Mouse (Mus musculus): ENCODE results near the gene Pop7.

Gene Pop7

DNA sequence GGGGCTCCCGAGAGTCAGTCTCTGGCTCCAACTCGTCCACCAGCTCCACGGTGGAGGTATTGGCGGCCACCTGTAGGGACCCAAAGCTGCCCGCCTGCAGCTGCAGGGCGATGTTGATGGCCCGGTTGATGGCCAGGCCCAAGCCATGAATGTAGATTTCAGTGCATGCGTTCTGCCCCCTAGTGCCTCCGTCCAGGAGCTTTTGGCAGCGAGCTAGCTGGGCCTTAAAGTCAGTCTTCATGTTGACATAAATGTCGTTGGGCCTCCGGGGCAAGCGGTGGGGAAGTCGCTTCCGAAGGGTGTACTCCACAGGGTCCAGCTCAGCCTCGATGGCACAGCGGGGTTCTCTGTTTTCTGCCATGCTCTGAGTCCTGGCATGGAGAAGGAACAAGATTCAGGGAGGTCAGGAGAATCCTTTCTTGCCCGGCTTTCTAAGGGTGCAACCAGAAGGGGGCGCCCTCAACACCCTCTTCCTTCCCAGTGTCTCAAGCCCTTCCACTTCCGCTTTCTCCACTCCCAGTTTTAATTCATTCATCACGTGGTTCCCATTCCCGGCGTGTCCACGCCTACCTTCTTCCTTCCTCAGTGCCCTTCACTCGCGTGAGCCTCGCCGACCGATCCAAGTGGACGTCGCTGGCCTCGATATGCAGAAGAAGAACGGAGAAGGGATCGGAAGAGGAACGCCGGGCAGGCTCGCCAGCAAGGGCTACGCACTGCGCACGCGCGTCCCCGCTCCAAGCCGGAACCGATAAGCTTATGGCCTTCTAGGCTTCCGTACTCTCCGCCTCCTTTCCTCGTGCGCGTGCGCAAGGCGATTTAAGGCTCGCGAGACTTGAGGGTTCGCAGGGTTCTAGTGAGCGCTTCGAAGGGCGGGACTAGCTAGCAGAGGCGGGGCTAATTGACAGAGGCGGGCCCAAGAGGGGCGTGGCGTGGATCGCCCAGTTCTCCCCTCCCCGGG lies at the start of gene Pop7:
Pop7 (minus strand) TSS at position 810 of the 958 bp plus-strand sequence.
- peak; percentile 100 for DNase-seq

DNA sequence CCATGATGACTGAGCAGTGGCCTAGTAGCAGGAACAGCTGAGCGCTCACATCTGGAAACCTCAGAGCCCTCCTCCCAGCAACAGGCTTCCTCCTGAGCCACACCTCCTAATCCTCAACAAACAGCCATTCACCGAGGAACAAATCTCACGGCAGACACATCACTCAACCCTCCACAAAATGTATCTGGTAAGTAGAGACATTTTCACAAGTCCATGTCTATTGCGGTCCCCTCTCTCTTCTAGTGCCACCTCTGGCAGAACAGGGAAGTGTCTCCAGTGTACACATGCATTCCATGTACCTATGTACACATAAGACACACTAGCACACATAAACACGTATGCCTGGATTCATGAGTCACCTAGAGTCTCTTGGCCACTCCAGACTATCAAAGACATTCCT lies 48.8 kb upstream of the Pop7 start:
- DNase-seq: no peak

DNA sequence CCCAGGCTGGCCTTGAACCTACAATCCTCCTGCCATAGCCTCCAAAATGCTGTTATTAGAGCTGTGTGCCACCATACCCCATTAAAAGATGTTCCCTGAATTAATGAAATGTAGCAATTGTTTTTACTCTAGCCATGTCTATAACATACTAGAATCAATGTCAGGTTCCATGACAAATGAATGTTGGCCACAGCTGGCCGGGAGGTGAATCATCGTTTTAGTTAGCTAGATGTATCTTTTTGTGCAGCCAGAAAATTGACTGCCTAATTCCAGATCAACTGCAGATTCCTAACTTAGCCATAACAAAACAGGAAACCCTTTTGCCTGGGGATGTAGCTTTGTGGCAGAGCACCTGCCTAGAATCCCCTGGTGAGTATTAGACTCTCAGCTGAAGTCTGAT lies 47.5 kb upstream of the Pop7 start:
- no peak for DNase-seq

DNA sequence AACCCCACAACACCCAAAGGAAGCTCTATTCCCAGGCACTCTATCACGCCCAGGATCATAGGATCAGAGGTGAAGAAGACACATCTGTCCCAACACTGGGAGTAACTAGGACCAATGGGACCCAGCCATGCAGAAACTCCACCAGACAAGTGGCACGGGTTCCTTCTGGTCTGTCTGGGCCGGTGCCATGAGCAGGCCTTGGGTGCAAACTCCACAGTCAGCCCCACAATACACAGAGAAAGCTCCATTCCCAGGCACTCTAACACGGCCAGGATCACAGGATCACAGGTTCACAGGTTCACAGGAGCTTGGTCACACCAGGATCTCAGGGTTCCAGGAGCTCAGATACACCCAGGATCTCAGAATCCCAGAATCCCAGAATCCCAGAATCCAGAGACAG lies 43.3 kb upstream of the Pop7 start:
- no peak for DNase-seq

DNA sequence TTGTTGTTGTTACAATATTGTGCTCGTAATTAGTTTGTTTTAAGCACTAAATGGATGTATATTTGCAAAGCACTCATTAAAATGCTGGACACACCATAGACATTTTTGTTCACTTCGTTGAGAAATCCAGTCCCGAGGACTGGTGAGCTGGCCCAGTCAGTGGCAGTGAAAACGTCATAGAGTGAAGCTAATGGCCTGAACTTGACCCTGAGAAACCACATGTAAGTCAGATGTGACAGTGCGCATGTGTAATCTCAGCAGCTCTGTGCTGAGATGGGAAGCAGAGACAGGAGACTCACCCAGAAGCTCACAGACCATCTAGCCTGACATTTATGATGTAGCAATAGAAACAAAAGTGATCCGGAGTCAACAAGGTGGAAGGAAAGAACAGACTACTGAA lies 42.6 kb upstream of the Pop7 start:
- no peak for DNase-seq

DNA sequence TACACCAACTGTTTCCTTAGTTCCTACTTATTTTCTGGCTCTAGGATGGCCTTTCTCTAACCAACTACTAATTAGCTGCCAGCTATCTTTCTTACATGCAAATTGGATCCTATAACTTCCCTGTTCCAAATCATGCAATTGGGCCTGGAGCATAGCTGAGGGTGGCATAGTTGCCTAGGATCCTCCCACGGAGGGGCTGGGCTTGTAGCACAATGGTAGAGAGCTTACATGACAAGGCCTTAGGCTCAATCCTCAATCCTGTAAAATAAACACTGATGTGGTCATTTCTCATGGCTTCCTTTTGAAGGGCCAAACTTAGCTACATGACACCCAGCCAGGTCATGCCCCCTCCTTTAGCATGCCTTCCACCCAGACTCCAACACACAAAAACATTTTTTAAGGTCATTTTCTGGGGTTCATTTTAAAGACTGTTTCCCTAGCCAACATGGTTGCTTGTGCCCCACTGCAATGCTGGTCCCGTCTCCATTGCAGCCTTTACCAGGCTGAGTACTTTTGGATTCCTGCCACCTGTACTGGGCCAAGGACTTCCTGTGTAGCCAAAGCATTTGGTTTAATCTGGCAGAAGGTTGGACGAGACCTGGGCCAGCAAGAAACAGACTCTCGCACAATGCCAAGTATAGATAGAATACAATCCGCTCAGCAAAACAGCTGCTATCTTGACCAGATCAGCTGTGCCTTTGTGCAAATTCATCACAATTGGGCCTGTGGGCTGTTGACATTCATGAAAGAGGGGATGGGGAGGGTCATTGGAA lies 39.6 kb upstream of the Pop7 start:
- no peak for DNase-seq

DNA sequence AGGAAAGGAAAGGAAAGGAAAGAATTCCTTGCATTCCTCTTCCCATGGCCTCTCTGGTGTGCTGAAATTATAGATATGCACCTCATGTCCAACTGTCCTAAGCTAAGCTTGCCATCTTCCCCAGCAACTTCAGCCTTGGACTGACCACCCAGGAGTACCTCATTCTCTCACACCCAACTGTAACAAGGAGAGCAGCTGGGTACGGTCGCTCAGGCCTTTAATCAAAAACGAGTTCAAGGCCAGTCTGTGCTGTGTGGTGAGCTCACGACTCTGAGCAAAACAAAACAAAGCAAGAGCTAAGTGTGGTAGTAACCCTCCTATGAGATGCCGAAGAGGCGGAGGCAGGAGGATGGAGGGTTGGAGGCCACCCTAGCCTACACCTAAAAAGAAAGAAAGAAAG lies 38.7 kb upstream of the Pop7 start:
- no peak for DNase-seq

DNA sequence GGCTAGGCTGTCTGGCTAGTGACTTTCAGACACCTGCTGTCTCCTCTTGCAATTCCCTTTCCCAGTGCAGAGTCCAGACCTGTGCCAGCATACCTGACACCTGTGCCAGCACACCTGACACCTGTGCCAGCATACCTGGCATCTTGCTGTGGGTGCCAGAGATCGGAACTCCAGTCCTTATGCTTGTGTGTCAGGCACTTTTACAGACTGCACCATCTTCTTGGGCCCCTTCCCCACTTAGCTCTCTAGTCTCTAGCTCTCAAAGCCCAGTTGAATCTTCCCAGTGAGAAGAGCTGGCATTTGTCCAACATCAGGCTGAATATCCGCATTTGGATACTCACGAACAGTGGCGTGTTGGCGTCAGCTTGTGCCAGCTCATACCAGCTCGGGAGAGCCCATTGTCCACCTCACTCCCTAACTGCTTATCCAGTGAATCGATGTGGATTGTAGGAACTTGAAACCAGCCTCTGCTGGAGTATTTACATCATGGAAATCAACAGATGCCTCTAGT lies 37.0 kb upstream of the Pop7 start:
- peak; percentile 54 for DNase-seq

DNA sequence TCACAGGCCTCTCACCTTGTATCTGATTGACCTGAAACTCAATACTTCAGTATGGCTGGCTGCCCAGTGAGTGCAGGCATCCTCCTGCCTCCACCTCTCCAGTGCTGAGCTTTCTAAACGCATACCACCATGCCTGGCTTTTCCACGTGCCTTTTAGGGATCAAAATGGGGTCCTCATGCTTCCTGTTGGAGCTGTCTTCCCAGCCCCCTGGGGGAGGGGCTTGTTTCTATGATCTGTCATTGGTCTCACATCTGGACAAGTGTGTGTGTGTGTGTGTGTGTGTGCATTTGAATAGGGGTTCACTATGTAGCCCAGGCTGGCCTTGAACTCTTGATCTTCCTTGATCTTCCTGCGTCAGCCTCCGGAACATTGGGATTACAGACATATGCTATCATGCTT lies 35.1 kb upstream of the Pop7 start:
- DNase-seq: no peak

DNA sequence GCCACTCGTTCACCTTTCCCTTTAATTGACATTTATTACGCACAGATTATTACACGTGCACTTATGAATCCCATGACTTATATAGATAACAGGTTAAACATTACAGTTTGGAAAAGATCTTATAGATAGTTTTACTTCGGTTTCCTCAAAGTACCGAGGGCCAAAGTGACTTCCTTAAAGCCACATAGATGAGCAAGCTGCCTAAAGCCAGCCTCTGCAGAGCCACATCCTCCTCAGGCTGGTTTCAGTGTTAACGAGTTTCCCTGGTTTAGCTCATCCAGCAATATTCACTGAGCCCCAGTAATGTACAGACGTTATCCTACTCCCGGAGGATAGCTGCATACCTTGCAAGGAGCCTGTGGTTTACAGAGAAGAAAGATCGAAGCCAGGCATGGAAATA lies 33.0 kb upstream of the Pop7 start:
- no peak for DNase-seq

DNA sequence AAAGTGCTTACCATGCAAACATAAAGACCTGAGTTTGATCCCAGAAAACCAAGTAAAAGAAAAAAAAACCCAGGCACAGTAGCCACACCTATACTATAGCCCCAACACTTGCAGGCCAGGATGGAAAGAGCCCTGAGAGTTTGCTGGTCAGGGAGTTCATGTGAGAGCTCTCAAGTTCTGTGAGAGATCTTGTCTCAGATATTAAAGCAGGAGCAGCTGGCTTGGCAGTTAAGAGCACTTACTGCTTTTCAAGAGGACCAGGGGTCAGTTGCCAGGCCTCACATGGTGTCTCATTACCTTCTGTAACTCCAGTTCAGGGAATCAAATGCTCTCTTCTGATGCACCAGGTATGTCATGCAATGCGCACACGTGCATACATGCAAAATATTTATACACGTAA lies 32.4 kb upstream of the Pop7 start:
- peak; percentile 20 for DNase-seq

DNA sequence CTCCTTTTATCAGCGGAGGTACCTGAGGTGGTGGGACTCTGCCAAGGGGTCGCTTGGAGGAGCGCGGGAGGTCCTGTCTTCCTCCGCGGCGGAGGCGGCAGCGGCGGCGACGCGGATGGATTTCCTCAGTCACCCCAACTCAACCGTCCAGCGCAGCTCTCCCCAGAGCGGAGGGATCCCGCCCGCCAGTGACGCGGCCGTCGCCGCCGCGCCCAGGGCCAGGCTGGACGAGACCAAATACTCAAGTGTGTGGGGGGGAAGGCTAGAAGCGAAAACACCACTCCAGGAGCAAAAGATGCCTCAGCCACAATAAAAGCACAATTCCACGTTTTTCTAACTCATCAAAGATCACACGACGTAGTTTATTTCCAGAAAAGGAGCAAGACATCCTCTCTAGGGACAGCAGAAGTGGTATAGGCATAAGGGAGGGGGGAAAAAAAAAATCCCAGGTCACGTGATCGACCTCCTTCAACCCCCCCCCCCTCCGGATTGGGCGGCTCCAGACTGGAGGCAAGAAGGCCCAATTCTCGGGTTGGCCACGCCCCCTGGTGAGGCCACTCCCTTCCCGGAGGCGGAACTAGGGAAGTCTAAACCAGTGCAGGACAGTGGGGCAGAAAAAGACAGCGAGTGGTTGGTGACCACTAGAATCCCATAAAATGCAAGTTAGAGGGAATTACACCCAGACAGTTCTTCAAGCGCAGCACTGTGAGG lies 31.0 kb upstream of the Pop7 start, which contains the start of the genes Epo and Gnb2:
Epo (minus strand) TSS at position 126 of the 711 bp plus-strand sequence.
Gnb2 (minus strand) TSS at position 394 of the 711 bp plus-strand sequence.
- peak; percentile 100 for DNase-seq

DNA sequence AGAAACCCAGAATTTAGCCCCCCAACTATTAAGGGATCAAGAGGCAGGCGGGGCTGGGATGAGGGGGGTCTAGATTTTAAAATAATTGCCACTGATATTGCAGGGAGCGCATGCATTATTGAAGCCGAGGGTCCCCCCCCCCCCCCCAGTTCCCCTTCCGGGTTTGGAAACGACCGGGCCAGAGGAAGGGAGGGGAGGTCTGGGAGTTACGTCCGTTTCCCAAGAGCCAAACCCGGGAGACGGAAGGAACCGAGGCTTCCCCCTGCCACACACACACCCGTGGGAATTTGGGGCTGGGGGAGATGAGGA lies 30.4 kb upstream of the Pop7 start:
- DNase-seq: no peak

DNA sequence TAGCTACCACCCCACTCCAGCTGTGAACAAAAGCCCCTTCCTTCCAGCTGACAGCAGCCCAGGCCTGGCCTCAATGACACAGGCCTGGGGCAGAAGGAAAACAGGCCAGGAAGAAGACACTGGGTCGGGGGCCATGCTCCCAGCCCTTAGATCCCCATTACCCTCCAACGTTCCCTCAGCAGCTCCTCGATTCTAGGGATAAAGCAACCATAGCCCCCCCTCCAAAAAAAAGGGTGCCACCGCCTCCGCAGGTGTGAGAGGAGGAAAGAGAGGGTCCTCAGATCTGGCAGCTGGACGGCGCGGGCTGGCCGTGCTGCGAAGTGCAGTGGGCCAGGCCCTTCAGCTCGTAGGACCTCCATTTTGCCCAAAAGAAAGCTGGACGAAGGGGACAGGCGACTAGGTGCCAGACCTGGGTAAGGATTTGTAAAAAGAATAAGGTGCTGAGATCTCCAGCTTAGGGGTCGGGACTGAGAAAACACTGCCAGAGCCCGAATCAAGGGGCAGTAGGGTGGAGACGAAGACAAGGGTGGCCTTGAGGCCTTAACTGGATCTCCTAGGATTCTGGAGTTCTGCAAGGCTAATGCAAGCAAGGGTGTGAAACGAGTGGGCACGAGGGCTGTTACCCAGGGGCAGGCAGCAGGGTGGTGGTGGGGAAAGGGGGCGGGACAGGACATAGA lies 30.0 kb upstream of the Pop7 start:
- DNase-seq: peak; percentile 39

DNA sequence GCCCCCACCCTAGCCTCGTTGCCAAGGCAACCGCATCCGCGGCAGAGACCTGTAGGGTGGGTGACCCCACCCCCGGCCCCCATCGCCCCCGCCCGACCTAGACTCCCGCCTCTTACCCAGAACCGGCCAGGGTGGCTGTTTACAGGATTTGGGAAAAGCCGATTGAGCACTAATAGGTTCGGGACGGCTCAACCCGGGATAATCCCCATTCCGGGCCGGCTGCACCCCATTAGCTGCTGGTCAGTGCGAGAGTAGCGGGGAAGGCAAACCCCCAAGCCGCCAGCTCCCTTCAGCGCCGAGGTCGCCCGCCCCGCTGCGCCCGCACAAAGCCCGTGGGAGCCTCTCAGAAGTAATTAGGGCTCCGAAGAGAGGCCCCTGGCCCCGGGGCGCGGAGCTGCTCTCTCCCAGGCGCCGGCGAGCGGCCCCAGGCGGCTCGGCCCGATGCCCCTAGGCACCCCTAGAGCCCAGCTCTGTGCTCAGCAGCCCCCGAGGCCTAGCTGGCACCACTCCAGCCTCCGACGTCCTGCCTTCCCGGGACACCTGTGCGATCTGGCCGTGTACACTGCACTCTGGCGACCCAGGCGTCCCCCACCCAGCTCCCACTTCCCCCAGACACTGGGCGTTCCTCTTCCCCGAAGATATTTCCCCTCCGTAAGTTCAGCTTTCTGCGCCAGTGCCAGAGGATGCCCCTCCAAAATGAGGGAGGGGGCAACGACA lies 29.3 kb upstream of the Pop7 start:
- DNase-seq: peak; percentile 75

DNA sequence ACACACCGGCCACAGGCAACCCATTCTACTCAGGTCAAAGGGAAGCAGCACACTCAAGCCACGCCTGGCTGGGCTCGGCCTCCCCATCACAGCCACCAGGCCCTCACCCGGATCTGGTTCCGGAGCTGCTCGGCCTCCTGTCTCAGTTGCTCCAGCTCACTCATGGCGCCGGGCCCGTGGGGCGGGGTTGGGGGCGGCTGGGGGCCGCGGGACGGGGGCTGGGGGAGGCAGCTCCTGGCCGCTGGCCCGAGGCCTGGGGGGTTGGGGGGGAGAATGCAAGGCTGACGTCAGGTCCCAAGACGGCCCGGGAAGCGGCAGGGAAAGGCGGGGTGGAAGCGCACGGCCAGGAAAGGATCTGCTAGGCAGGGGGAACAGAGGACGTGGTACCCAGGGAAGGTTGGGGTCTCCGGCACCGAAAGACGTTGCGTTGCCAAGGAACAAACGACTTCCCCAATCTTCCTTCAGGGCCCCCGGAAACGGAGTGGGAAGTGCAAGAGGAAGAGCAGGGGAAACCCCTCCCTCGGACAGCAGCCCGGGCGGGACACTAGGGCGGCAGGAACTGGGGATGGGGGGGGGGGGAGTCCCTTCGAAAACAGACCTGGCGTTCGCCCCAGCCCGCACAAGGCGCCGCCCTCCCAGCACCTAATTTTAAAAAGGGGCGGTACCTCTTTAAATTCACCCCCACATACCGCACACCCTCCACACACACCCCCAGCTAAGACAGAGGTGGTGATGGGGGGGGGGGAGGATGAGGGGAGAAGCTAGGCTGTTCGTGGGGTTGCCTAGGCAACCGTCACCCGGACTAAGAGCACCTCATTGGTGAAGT lies 28.5 kb upstream of the Pop7 start:
- DNase-seq: peak; percentile 87

DNA sequence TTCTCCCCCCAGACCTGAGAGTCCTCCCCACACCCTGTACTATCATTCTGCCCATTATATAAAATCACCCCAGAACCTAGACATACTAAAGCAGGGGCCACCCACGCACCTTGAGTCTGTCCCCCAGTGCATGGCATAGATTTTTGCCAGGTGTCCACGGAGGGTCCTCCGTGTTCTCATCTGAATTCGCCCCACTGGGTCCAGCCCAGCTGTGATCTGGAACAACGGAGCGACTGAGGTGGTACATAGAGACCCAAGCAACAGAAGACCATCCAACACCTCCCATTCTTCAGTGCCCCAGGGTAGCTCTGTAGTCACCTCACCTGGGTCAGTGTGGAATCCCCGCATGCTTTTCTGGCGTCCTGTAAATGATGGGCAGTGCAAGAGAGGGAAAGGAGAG lies 27.8 kb upstream of the Pop7 start:
- peak; percentile 9 for DNase-seq

DNA sequence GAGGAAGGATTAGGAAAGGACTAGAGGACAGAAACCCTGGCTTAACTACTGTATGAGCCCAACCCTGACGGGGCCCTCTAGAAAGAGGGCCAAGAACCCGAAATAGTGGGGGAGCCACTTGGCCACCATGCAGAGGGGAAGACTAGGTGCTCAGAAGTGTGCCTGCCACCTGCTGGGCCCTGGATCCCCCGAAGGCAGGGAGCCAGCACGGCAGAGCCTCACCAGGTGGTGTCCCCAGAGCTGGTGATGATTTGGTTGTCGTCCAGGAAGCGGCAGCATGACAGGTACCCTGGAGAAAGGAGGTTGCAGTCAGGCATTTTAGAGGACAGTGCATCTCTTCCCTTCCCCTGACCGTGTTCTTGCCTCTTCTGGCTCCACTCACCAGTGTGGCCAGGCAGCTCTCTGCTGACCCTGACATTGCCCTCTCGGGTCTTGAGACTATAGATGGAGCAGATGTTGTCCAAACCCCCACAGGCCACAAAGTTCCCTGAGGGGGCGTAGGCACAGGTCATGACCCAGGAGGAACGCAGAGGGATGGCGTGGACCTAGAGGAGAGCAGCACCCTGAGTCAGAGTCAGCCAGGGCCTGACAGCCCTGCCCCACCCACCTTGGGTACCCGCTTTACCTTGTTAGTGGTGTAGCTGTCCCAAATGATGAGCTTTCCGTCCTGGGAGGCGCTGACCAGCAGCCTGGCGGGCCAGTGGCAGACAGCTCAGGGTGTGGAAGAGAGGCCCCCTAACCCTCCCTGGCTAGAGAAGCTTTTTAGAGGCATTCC lies 27.1 kb upstream of the Pop7 start:
- DNase-seq: peak; percentile 12

DNA sequence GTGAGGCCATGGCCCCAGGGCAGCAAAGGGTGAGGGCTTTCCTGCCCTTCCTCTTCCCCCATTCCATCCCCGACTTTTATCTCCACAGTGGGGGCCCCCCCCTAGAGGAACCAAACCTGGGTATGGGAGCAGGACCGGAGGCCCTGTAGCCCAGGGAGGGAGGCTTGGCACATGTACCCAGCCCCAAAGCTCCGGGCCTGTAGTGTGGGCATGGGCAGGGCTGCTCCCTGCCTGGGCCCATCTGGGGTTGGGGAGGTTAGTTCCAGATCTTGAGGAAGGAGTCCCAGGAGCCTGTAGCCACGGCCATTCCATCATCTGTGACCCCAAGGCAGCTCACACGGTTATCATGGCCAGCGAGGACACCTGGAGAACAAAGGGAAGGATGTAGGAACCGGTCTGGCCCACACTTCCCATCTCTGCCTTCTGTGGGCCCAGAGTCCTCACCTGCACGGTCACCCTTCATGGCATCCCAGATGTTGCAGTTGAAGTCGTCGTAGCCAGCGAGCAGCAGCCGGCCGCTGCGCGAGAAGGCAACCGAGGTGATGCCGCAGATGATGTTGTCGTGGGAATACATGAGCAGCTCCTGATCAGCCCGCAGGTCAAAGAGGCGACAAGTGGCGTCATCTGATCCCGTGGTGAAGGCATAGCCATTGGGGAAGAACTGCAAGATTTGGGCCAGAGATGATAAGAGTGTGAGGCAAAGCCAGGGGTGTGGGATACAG lies 26.1 kb upstream of the Pop7 start:
- peak; percentile 10 for DNase-seq
